Mouse (Mus musculus): ENCODE data around the gene Tbc1d10a.

Gene Tbc1d10a

DNA sequence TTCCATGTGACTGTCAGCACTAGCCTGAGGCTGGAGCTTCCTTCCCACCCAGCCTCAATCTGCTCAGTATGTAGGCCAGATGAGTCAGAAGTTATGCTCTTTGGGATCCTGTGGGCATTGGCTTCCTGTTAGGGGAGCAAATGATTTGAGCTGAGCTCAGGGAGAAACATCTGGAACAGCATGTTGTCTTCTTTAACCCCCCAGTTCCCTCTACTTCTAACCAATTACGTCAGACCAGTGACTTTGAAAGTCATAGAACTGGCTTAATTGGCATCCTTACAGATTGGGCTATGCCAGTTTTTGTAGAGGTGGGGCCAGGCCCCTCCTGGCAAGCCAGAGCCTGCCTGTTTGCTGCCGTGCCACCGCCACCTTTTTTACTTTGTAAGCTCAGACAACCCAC, 4.1 kb downstream of the Tbc1d10a start:
- Histone ChIP-seq H3K27me3 (ENCODE audit: insufficient read depth, low read length) (peaks cover 7% of the 10 kb centered on the region), H3K4me1 (replicated peaks; ENCODE audit: low read depth, low read length) (peaks cover 36% of the 10 kb centered on the region)

DNA sequence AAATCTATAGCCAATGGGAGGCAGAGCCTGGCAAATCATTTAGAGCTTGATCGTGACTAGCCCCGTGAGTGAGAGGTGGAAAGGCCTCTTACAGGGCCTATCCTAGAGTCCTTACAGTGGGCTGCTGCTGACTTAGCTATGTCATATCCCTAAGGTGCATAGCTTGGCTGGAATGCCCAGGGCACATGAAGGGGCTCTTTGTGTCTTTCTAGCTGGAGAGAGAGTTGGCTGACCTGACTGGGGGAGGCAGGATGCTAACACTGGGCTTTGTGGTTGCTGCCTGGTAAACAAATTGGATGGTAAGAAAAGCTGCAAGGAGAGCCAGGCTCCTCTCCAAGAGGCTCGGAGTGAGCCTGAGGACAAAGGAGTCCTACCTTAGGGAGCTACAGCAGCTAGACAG, 6.2 kb downstream of the Tbc1d10a start:
- peaks cover 47% of the 10 kb centered on the region for H3K4me1 ChIP-seq (replicated peaks; ENCODE audit: low read depth, low read length)
- TF ChIP-seq POU5F1 (IDR thresholded peaks at IDR 0.05; ENCODE audit: borderline replicate concordance, low read length) (no peak), NANOG (IDR thresholded peaks at IDR 0.05; ENCODE audit: borderline replicate concordance, low read length) (no peak), CTCF (conservative IDR thresholded peaks at IDR 0.05; ENCODE audit: low read length) (no peak)
- H3K9me3 ChIP-seq (ENCODE audit: low read length) = no peaks in the 10 kb centered on the region
- H3K36me3 ChIP-seq (ENCODE audit: insufficient read depth, low read length) = peaks cover 91% of the 10 kb centered on the region
- H3K27me3 ChIP-seq (ENCODE audit: insufficient read depth, low read length) = peaks cover under 1% of the 10 kb centered on the region
- no peak overlapping the region for H3K4me3 ChIP-seq (replicated peaks; ENCODE audit: low read length)

More for the DNA sequence above, 4.1 kb downstream of the Tbc1d10a start:
- TF ChIP-seq NANOG (IDR thresholded peaks at IDR 0.05; ENCODE audit: borderline replicate concordance, low read length) = no peak
- no peak for TF ChIP-seq CTCF (conservative IDR thresholded peaks at IDR 0.05; ENCODE audit: low read length)
- TF ChIP-seq POU5F1 (IDR thresholded peaks at IDR 0.05; ENCODE audit: borderline replicate concordance, low read length) = no peak
- no peaks in the 10 kb centered on the region for H3K9me3 ChIP-seq (ENCODE audit: low read length)
- peaks cover 75% of the 10 kb centered on the region for H3K36me3 ChIP-seq (ENCODE audit: insufficient read depth, low read length)
- H3K4me3 ChIP-seq (replicated peaks; ENCODE audit: low read length) = no peak overlapping the region

DNA sequence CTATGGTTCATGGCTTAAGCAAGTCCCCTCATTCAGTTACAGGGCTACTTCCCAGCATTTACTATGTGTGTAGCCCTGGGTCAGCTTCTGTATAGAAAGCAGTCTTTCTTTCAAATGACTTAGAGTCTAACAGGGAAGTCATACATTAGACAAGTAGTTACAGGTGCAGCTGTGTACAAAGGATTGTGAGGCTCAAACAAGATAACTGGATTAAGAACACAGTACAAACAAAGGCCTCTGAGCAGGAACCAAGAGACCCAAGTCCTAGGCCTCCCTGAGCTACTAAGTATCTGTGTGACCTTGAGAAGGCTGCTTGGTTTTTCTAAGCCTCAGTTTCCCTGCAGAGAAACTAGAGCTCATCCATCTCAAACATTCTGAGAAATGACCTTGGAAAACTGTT, 6.8 kb downstream of the Tbc1d10a start:
- peaks cover 89% of the 10 kb centered on the region for H3K36me3 ChIP-seq (ENCODE audit: insufficient read depth, low read length)
- no peak for TF ChIP-seq CTCF (conservative IDR thresholded peaks at IDR 0.05; ENCODE audit: low read length)
- TF ChIP-seq POU5F1 (IDR thresholded peaks at IDR 0.05; ENCODE audit: borderline replicate concordance, low read length) = no peak
- TF ChIP-seq NANOG (IDR thresholded peaks at IDR 0.05; ENCODE audit: borderline replicate concordance, low read length) = no peak
- no peaks in the 10 kb centered on the region for H3K9me3 ChIP-seq (ENCODE audit: low read length)
- H3K4me1 ChIP-seq (replicated peaks; ENCODE audit: low read depth, low read length) = peaks cover 45% of the 10 kb centered on the region
- H3K27me3 ChIP-seq (ENCODE audit: insufficient read depth, low read length) = no peaks in the 10 kb centered on the region
- H3K4me3 ChIP-seq (replicated peaks; ENCODE audit: low read length) = no peak overlapping the region

DNA sequence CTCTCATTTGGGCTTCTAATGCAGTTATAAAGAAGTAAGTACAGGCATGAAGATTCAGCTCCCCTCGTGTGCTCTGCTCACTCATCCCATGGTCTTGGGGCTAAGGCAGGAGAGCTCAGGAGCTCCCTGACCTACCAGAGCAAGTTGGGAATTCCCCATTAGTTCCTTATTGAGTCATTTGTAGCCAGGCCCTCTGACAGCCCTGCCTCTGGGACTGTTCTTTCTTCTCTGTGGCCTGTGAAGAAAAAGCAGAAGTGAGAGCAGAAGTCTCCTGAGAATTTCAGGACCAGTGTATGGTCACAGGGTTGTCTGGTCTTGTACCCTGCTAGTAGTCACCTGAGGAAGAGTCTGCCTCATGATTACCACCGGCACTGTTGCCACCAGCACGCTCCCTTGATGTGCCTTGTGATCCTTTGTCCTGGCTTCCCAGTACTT, 9.0 kb downstream of the Tbc1d10a start:
- Histone ChIP-seq H3K4me1 (replicated peaks; ENCODE audit: low read depth, low read length) (peaks cover 36% of the 10 kb centered on the region), H3K4me3 (replicated peaks; ENCODE audit: low read length) (no peak overlapping the region), H3K9me3 (ENCODE audit: low read length) (no peaks in the 10 kb centered on the region), H3K36me3 (ENCODE audit: insufficient read depth, low read length) (peaks cover 76% of the 10 kb centered on the region), H3K27me3 (ENCODE audit: insufficient read depth, low read length) (no peaks in the 10 kb centered on the region)
- TF ChIP-seq CTCF (conservative IDR thresholded peaks at IDR 0.05; ENCODE audit: low read length) = no peak
- no peak for TF ChIP-seq POU5F1 (IDR thresholded peaks at IDR 0.05; ENCODE audit: borderline replicate concordance, low read length)
- TF ChIP-seq NANOG (IDR thresholded peaks at IDR 0.05; ENCODE audit: borderline replicate concordance, low read length) = no peak

DNA sequence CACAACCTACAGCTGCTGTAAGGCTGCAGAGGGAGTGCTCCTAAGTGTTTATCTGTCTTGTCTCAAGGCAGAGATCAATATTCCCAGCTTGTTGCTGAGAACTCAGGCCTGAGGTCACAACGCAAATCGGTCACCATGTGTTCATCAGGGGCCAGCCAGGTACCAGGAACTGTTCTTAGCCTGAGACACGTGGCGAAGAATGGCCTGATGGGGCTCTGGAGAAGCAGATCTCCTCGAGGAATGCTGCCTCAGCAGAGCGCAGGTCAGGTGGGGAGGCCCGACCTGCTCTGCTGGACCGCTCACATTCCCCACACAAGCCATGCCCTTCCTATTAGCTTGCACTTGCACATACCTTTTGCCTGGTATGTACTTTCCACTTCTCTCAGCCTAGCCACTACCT, 10.0 kb downstream of the Tbc1d10a start:
- no peak for TF ChIP-seq NANOG (IDR thresholded peaks at IDR 0.05; ENCODE audit: borderline replicate concordance, low read length)
- TF ChIP-seq POU5F1 (IDR thresholded peaks at IDR 0.05; ENCODE audit: borderline replicate concordance, low read length) = no peak
- TF ChIP-seq CTCF (conservative IDR thresholded peaks at IDR 0.05; ENCODE audit: low read length) = no peak

DNA sequence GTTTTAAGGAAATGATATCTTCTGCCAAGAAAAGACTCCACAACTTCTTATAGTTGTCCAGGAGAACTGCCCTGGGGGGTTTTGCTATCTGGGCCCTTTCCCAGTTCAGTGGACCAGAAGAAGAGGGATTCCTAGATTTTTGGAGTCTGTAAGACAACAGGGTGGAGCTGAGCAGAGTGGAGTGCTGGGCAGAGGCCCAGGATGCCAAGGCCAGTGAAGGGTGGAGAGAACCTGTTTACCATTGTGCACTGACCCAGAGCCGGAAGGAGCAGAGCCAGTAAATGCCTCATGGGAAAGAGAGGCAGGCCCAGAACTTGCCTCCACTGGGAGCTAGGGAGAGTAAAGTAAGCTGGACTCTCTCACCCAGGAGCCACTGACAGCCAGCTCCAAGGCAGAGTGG, 11.1 kb downstream of the Tbc1d10a start:
- TF ChIP-seq CTCF (conservative IDR thresholded peaks at IDR 0.05; ENCODE audit: low read length) = no peak
- TF ChIP-seq NANOG (IDR thresholded peaks at IDR 0.05; ENCODE audit: borderline replicate concordance, low read length) = no peak
- H3K27me3 ChIP-seq (ENCODE audit: insufficient read depth, low read length) = no peaks in the 10 kb centered on the region
- no peak overlapping the region for H3K4me3 ChIP-seq (replicated peaks; ENCODE audit: low read length)
- H3K9me3 ChIP-seq (ENCODE audit: low read length) = no peaks in the 10 kb centered on the region
- H3K36me3 ChIP-seq (ENCODE audit: insufficient read depth, low read length) = peaks cover 62% of the 10 kb centered on the region
- H3K4me1 ChIP-seq (replicated peaks; ENCODE audit: low read depth, low read length) = peaks cover 29% of the 10 kb centered on the region

More for the DNA sequence above, 10.0 kb downstream of the Tbc1d10a start:
- H3K27me3 ChIP-seq (ENCODE audit: insufficient read depth, low read length) = no peaks in the 10 kb centered on the region
- no peak overlapping the region for H3K4me3 ChIP-seq (replicated peaks; ENCODE audit: low read length)
- H3K9me3 ChIP-seq (ENCODE audit: low read length) = no peaks in the 10 kb centered on the region
- peaks cover 27% of the 10 kb centered on the region for H3K4me1 ChIP-seq (replicated peaks; ENCODE audit: low read depth, low read length)
- peaks cover 67% of the 10 kb centered on the region for H3K36me3 ChIP-seq (ENCODE audit: insufficient read depth, low read length)

DNA sequence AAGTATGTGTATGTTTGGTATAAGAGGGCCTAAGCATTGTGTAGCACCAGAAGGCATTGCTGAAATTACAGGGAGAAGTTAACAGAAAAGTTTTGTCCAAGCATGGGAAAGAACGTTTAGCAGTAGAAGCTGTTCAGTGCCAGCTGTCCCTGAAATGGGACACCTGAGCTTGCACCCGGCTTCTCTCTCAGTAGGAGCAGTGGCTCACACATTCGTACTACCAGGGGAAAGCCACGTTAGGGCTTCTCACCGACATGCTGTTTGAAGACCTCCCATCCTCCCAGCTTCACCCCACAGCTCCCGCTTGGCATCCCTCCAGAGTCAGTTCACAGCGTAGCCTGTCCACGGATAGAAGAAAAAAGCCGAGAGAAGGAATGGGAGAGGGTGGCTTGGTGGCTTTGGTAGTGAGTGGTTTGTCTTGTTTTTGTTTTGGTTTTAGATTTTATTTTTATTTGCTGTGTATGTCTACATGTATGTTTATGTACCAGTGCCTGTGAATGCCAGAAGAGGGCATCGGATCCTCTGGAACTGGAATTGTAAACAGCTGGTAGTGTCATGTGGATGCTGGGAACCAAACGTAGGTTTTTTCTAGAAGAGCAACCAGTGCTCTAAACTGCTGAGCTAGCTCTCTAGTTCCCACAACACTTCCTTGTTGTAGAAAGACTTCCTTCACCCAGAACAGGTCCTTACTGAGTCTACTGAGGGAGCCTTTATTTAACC, 15.6 kb downstream of the Tbc1d10a start:
- Histone ChIP-seq H3K9me3 (ENCODE audit: low read length) (no peaks in the 10 kb centered on the region), H3K27me3 (ENCODE audit: insufficient read depth, low read length) (no peaks in the 10 kb centered on the region), H3K36me3 (ENCODE audit: insufficient read depth, low read length) (peaks cover 51% of the 10 kb centered on the region), H3K4me1 (replicated peaks; ENCODE audit: low read depth, low read length) (peaks cover 19% of the 10 kb centered on the region), H3K4me3 (replicated peaks; ENCODE audit: low read length) (no peak overlapping the region)
- TF ChIP-seq NANOG (IDR thresholded peaks at IDR 0.05; ENCODE audit: borderline replicate concordance, low read length) (no peak), POU5F1 (IDR thresholded peaks at IDR 0.05; ENCODE audit: borderline replicate concordance, low read length) (no peak), CTCF (conservative IDR thresholded peaks at IDR 0.05; ENCODE audit: low read length) (no peak)

DNA sequence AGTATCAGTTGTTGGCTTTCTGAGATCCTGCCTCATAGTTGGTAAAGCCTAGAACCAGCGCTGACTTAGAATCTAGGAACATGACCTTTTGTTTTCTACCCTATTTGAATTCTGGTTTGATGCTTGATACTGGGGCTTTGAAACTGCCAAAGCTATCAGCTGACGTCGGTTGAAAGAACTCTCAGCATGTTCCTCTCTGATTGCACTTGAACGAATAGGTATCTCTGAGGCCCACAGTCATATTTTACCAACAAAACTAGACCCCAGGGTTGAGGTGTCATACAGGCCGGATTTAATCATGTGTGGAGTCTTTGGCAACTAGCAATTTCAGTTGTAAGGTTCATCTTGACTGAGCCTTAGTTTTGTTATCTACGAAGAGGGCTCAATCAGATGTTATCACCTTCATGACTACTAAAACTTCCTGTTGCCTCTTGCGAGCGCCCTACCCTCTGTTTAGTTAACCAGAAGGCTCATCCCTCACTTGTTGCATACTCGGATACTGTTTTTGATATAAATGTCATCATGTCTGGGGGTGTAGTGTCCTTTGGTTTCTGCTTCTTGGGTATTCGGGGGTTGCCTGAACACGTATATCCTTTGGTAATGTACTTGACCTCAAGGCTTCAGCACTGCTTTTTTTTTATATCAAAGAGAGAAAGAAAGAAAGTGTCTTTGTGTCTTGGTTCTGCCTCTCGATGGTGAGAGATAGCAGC, 16.6 kb downstream of the Tbc1d10a start:
- H3K36me3 ChIP-seq (ENCODE audit: insufficient read depth, low read length) = peaks cover 53% of the 10 kb centered on the region

More for the DNA sequence above, 16.6 kb downstream of the Tbc1d10a start:
- TF ChIP-seq CTCF (conservative IDR thresholded peaks at IDR 0.05; ENCODE audit: low read length) (no peak), POU5F1 (IDR thresholded peaks at IDR 0.05; ENCODE audit: borderline replicate concordance, low read length) (no peak), NANOG (IDR thresholded peaks at IDR 0.05; ENCODE audit: borderline replicate concordance, low read length) (no peak)
- Histone ChIP-seq H3K4me1 (replicated peaks; ENCODE audit: low read depth, low read length) (peaks cover 9% of the 10 kb centered on the region), H3K4me3 (replicated peaks; ENCODE audit: low read length) (no peak overlapping the region), H3K27me3 (ENCODE audit: insufficient read depth, low read length) (no peaks in the 10 kb centered on the region), H3K9me3 (ENCODE audit: low read length) (no peaks in the 10 kb centered on the region)
